Mouse (Mus musculus) lung, adult 18-20 months (tissue): ENCODE results near the gene Nek5.

Source experiments
- DNase-seq, 2 experiments: peaks; one replicate each; pipeline ENCODE4 v3.0.0; 2022; ENCODE audit warnings: mixed read lengths in 2 of 2

Nek5 gene

DNA sequence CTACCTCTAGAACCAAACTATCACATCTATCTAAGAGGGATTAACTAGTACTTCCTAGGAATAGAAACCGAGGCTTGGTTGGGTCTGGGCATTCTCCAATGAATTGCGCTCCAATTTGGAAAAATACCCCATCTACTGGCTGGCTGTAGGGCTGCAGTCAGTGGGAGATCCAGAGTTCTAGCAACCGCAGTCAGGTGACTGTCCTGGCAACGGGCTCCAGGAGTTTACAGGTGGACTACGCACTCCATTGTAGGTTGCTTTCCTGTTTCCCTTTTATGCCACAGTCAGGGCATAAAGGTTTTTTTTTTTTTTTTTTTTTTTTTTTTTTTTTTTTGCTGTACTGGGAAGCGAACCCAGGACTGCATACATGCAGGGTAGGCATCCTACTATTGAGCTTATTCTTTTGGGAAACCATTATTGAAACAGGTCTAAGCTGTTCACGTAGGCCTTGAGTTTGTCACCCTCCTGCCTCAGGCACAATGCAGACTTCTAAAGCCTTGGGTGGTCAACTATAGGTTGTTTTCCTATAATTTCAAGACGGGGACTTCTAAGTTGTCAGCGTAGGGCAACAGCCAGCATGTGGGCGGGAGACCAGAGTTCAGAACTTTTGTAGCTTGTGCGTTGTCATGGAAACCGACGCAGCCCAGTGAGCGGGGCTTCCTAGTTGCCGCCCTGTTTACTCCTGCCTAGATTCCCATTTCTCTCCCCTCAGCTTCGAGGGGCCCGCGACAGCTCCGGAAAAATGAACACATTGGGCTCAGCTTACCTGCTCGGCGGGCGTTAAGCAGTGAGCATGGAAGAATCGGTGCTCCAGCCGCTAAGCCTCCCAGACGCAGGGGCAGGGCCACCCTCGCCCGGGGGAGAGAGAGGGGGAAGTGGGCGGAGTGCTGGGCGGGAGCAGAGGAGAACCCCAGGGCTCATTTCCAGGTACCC, at the start of gene Nek5:
Gene Nek5, minus strand, starts transcription at position 834 of the 933 bp plus-strand sequence.
- DNase-seq, result peak; percentile 37 to 57

DNA sequence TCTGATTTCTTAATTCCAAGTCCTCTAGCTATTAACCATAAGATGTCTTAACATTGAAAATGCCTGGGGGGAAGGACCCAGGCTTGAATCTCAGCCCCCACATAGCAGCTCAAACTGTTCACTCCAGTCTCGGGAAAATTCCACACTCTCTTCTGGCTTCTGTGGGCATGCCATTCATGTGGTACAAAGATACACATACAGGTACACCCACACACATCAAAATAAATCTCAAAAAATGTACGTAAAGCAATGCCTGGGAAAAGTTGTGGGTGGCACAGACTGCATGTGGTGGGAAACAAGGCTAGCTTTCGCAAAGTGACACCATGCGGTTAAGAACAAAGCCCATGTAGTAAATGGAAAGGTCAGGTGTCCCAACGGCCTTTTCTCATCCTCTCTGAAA, 44.3 kb upstream of the Nek5 start:
- no peak for DNase-seq

DNA sequence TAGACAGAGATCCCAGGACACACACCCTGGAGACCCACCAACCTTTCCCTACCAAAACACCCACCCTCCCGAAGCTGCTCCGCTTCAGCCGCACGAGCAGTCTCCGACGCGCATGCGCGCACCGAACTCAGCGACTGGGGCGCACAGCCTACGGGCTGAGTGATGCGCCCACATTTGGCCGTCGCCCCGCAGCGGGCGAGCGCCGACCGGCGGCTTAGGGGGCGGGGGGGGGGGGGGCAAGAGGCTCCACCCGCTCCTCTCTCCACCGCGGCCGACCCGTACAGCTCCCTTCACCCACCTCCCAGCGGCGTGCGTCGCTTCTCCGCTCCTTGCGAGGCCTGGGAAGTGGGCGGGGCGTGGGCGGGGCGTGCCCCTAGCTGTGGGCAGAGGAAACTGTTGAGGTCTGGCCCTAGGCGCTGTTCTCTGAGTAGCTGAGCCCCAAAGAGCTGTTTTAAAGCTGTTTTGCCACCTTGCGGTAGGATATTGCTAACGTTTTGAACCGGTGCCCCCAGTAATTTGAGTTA, 41.3 kb upstream of the Nek5 start, which contains the start of gene Nek3:
Gene Nek3, minus strand, starts transcription at position 356 of the 524 bp plus-strand sequence.
- DNase-seq, result peak; percentile 83 to 86

DNA sequence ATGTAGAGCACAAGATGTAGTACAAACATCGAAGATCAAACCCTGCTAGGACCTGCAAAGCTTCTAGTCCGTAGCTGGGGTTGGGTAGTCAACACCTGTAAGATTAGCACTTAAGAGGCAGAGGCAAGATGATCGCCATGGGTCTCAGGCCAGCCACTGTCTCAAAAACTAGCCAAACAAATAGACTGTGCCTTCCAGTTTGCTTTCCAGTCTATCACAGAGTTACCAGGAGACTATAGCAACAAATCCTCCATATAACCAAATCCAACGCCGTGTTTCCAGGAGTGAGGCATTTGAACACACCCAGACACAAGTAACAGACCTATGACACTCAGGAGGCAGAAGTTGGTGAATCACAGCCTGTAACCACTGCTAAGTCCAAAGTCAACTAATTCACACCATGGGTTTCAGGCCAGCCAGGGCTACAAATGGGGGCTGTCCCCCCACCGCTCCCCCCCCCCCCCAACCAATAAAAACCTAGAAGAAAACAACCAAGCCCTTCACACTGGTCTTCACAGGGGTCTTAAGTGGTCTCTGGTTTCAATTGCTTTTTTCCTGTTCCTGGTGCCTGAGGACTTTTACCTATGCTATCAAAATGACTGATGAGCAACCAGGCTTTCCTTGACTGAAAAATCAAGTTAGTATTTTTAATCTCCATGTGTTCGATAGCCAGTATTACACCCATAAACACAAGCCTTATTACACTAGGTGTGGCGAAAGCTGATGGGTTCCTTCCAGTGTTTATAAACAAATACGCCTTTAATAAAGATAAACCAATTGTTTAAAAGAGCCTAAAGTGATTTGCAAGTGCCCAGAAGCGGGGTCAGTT, 40.6 kb upstream of the Nek5 start:
- DNase-seq, result no peak

DNA sequence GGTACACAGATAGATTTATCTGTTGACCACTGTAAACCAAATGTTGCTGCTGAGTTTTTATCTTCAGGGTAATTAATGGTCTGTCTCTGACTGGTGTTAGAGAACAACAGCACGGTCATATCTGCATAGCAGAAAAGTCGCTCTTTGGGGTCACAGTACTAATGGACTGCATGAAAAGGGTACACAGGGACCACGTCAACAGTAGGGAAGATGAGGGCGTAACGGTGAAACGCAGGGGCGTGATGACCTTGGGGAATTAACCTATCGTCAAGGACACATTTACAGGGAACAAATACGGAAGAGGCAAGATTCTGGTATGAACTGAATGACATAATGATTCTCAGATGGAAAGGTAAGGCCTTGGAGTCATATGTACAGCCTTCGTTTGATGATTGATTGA, 39.6 kb upstream of the Nek5 start:
- DNase-seq, result no peak

DNA sequence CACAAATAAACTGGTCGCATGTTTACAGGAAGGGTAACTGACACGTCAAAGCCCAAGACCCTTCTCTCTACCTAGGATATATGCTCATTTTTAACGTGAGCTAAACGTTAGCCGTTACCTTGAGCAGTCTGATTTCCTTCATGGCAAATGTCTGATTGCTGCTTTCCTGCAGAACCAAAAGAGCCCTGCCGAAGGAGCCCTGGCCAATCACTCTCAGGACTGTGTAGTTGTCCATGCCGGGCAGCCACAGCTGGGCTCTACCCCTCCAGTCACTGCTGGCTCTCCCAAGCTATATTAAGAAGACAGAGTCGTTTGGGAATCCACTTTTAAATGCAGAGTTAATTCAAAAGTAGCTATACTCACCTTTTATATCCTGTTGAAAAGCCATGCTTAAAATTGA, 37.4 kb upstream of the Nek5 start:
- no peak for DNase-seq

DNA sequence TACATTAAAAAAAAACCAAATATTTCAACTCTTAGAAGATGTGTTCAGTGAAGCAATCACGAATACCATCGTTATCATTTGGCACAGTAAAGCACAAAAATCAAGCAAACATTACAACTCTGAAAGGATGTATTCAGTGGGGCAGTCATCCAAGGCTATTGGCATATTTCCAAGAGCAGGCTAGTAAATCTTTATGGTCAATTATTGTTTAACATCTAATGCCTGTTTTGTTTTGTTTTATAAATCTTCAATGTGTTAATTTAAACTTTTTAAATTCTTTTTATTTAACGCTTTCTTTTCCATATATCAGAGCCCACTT, 25.5 kb upstream of the Nek5 start:
- DNase-seq, result no peak

DNA sequence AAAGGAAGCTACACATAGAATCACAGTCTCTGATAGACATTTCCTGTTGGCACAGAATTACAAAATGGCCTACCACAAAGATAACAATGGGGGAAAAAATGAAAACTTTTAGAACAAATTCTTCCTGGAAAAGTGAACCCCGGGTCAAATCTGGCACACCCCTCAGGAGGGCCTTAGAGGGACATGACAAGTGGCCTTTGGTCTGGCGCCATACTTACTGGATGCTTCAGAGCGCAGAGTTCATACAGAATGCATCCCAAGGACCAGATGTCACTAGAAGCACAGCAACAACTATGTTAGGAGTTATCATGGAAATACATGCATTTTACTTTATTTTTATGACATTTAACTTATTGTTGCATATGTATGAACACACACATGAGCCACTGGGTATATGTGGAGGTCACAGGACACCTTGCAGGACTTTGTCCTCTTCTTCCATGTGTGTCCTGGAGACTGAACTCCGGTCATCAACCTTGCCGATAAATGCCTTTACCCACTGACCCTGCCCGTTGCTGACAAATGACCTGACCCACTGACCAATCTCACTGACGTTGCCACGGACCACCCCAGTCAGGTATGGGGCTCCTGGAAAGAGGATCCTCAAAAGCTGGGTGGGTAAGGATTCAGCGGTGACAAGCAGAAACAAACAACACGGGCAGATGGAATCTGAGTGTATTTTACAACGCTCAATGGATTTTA, 24.9 kb upstream of the Nek5 start:
- no peak for DNase-seq

DNA sequence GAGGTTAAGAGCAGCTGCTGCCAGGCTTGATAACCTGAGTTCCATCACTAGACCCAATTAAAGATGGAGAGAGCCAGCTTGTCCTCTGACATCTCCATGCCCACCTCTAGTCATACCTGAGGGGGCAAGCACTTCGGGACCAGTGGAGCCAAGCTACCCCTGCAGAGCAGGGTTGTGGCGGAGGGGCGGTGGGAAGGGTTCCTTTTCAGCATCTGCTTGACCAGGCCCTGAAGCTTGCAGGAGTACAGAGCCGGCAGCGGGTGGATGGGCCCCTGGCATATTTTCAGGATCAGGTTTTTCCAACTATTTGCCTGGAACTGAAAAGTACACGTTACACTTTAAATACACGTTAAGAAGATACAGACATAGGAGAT, 23.5 kb upstream of the Nek5 start:
- DNase-seq, result no peak

DNA sequence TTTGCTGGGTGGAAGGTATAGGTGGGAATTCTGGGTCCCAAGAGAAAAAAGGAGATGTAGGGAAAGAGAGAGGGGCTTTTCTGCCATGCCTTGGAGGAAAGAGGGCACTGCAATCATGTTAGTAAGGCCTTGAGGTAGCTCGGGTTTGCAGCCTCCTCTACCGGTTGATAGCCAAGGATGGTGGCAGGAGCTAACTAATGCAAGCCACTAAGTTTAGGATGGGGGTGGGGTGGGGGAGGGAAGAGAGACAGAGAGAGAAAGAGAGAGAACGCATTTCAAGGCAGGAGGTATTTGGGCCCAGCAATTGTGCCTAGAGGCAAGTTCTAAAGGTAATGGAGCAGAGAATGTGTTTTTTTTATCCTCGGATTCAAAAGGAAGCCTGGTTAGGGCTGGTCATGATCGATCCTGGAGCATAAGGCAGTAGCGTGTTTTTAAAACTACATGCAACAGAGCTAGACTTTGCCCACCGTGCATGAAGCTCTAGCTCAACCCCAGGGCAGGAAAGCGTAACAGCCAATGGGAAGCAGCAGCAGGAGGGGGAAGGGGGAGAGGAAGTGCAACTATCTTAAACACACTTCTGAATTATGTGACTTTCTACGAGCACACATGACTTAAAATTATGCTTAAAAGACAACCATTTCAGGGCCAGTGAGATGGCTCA, 23.0 kb upstream of the Nek5 start:
- no peak for DNase-seq

DNA sequence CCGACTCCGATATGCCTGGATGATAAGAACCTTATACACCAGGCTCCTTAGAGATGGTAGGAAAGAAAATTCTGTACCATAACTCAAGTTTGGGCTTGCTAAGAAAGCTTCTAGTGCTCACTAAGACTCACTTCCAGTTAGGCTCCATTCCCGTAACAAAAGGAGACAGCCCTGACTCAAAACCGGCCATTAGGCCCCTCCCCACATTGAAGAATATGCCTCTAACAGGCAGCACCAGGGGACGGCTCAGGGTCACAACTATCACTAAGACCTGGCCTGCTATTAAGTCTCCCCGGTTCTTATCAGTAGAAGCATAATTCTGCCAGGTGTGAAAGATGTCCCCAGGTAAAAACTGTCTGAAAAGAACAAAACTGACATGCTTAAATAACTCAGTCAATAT, 21.0 kb upstream of the Nek5 start:
- DNase-seq, result no peak

DNA sequence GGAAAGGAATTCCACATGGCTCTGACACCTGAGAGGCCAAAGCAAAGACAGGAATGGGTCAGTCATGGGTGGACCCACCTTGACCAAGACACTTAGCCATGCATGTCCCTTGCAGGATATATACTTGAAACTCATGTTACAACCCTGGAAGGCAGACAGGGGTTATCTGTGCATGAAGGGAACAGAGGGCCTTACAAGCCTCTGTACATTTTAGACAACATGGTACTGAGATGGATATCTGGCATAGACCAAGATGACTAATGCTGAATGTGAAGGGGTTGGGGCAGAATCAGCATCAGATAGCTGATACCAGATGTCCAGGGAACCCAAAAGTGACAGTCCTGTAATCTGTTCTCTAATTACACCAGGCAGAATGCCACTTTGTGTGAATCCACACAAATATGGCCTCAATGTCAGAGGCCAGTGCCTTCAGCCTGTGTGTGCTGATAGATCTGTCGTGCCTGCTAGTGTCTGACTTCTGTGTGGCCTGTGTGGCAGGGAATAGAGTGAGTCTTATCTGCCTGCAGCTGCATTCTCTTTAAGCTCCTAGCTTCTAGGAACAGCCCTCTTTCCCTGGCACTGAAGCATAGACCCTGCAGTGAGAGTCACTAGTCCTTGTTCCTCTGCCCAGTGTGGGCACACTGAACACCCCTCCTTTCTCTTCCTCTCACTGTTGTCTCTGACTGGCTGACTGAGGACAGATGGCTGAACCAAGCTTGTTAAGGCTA, 19.1 kb upstream of the Nek5 start:
- DNase-seq, result no peak

DNA sequence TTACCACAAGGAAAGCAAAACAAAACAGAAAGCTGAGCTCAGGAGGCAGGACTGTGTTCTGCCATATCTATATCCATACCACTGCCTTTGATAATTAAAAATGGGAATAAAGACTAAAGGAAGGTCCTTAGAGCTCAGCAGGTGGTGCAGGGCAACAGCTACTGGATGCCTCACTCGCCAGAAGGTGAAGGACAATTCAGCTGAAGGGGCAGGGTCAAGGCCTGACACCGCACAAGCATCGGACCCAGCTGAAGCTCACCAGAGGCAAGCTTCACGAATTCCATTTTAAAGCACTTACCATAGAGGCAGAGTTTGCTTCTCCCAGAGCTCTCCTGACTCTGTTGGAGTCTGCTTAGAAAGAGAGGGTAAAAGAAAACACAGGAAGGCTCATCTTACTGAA, 17.7 kb upstream of the Nek5 start:
- DNase-seq, result no peak

DNA sequence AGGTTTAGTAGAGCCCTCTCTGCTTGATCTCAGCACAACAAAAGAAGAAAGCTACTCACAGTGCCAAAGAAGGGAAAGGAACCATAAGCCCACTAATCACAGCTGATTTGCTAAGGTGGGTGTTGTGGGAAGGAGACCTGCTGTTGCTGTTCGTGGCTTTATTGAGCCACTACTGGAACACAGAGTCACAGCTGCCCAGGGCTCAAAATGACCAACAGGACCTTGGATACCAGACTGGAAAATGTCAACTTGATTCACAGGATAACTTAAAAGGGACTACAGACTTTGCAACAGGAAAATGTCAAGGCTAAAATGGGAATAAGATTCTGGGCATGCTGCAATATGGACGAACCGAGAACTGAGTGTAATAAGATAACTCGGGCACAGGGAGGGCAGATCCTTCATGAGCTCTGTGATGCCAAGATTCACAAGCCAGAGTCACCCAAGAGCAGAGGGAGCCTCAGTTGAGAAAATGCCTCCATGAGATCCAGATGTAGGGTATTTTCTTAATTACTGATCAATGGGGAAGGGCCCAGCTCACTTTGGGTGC, 17.1 kb upstream of the Nek5 start:
- no peak for DNase-seq

DNA sequence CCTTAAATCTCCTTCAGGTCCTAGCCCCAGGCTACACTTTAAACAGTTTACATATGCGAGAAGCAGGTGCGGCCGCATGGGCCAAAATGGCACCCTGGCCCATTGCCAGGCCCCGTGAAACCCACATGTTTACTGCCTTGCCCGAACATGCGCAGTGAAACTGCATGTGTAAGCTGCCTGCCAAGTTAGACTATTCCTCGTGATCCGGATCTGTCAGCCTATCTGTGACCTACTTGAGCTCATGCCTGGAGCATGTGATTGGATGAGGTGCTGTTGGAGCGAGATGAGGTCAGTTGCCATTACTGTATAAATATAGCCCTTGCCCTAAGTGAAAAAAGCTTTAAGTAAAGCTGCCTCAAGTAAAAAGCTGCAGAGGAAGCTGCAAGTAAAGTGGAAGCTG, 11.6 kb upstream of the Nek5 start:
- DNase-seq, result peak; percentile 10 to 28

DNA sequence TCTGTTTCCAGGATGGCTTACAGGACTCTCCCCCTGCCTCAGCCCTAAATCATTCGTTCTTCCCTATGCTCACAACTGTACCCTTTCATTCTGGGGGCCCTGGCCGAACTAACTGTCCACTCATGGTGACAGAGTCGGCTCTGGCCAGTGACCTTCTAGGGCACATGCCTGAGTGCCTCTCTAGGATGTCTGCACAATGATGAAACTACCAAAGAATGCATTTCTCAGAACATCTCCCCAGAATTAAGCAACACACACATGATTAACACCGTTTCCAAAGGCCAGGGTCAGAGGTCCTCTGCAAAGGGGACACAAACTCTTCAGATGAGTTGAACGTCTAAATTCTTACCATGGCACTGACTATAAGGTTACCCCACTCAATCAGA, 9.9 kb upstream of the Nek5 start:
- no peak for DNase-seq

DNA sequence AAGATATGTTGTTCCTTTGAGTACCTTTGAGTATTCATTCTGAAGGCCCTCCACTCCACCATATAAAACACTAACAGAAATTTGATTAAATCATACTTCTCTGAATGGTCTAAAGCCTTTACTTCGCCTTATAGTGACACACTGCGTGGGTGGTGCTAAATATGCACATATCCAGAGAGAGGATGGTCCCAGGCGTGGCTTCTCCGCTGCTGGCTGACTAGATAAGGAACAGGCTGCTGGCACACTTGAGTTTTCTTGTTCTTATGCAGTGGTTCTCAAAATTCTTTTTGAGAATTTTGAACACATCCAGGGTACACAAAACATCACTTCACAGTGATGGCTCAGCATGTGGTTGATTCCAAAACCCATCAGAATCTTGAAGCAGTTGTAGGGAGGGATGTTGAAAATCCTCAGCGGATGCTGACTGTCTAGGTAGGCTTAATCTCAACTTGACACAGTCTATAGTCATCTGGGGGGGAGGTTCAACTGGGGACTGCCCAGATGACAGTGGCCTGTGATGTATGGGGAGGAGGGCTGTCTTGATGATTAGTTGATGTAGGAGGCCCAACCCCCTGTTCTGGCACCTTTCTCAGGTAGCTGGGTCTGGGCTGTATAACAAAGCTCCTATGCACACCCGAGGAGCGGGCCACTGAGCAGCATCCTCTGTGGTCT, 9.4 kb upstream of the Nek5 start:
- no peak for DNase-seq

DNA sequence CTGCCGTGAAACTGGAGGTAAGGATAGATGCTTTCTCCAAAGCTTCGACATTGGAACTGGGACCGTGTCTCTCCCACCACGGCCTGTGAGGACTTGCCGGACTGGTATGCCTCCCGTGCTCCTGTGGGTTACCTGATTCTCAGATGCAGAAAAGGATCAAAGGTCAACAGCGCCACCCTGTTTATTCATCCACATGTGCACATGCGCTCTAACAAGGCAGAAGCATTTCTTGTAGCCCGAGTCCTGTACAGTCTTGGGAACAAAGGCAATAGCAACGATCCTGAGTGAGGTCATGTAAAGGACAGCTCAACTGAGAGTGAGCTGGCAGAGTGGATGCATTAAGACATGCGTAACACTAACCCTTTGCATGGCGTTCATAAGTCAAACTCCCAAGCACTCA, 7.2 kb upstream of the Nek5 start:
- DNase-seq, result peak in 1 of 2 experiments; percentile 10

DNA sequence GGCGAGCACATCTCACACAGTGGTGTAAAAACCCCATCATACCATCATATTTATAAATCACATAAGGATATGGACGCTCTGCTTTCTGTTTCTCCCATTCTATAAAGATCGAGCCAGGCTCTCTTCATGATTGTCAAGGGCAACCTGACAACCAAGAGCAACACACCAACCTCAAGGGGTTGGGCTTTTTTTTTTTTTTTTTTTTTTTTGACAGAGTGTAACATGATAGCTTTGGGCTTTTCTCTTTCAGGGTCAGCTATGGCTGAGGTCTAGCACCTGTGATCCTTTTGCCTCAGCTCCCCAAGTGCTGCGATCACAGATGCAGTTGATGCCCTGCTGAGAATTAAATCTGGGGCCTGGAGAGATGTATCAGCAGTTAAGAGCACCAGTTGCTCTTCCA, 17.8 kb downstream of the Nek5 start:
- no peak for DNase-seq

DNA sequence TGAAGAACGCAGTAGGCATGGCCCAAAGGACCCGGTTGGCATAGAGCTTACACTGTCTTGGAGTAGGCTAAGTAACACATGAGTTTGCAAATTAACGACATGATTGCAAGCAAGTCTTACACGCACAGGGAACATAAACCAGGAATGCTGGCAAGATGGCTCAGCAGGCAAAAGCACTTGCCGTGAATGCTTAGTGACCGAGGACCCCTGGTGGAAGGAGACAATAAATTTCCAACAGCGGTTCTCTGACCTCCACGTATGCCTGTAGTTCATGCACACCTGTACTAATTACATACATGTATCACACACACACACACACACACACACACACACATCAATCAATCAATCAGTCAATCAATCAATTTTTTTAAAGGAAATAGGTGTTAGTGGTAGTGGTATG, 33.3 kb downstream of the Nek5 start:
- DNase-seq, result no peak

DNA sequence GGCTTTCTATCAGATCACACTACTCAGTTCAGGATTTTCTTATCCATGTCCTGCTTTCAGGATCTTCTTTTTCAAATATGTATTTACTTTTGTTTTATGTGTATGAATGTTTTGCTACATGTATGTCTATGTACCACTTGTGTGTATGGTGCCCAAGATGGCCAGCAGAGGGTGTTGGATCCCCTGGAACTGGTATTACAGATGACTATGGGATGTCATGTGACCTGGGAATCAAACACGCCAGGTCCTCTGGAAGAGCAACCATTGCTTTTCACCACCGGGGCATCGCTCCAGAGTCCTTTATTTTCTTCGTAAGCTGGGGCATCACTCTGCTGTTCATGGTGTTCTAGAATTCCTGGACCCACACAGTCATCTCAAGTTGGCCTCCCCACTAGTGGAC, 35.6 kb downstream of the Nek5 start:
- DNase-seq, result no peak
